Mouse (Mus musculus) bone marrow, adult 2 months (tissue): Measurements from ENCODE around the gene Pitpnm1. TPM values are rescaled to one million over a fixed set of nuclear protein-coding genes. Genes with fewer than 3 reads are reported as not detected.

Experiments
- H3K27ac ChIP-seq: fragments of 200-500 bp; 2 replicates; pipeline ENCODE4 v1.5.1; 2012; ENCODE audit warnings: low read depth, mild to moderate bottlenecking, control low read depth, inconsistent platforms, low read length; ENCODE audit not compliant: control insufficient read depth, poor library complexity, insufficient read depth
- H3K4me1 ChIP-seq: fragments of 200-500 bp; 2 replicates; pipeline ENCODE4 v1.6.1; 2011; ENCODE audit warnings: low read length; ENCODE audit not compliant: control insufficient read depth, insufficient read depth
- H3K4me3 ChIP-seq: fragments of 200-500 bp; replicated peaks from 2 replicates; pipeline ENCODE3; 2011; ENCODE audit warnings: mild to moderate bottlenecking, low read depth, low read length, control low read depth; ENCODE audit not compliant: control insufficient read depth
- CTCF ChIP-seq: fragments of 200-500 bp; IDR thresholded peaks from 2 replicates; pipeline ENCODE4 v1.5.1; 2011; ENCODE audit warnings: low read length, control low read depth; ENCODE audit not compliant: control insufficient read depth, insufficient read depth
- POLR2A ChIP-seq: fragments of 200-500 bp; IDR thresholded peaks from 2 replicates; pipeline ENCODE4 v1.6.1; 2011; ENCODE audit warnings: low read depth, mild to moderate bottlenecking, control low read depth, low read length, borderline replicate concordance; ENCODE audit not compliant: control insufficient read depth
- WGBS: fragments of 180-500 bp; shearing (Covaris S2); methylation state at CpG from one replicate; pipeline ENCODE4 v1.1.7; 2018; 5-methylcytosine and 5-hydroxymethylcytosine counted together
- polyA plus RNA-seq: library from polyadenylated mRNA; stranded (reverse); fragments of >200 nt; gene quantifications from 2 replicates; pipeline ENCODE4 v1.2.4, GENCODE M21; 2011; ENCODE audit warnings: low replicate concordance; ENCODE audit not compliant: missing spikeins, insufficient read depth, insufficient read length

Gene Pitpnm1
- polyA plus RNA-seq, 1 experiment, result 159 TPM

GRCm38 (mm10) chr19:4075531-4075930 lies 24.3 kb upstream of the Pitpnm1 start:
- 86% methylated on average over 1 of the region's 1 CpGs for WGBS
- Histone ChIP-seq H3K4me1 (no peaks in the 10 kb centered on the region; the same call in 1 of the 2 replicates), H3K4me3 (no peak overlapping the region), H3K27ac (no peak overlapping the region)
- TF ChIP-seq POLR2A, result no peak
- TF ChIP-seq CTCF, result no peak

DNA sequence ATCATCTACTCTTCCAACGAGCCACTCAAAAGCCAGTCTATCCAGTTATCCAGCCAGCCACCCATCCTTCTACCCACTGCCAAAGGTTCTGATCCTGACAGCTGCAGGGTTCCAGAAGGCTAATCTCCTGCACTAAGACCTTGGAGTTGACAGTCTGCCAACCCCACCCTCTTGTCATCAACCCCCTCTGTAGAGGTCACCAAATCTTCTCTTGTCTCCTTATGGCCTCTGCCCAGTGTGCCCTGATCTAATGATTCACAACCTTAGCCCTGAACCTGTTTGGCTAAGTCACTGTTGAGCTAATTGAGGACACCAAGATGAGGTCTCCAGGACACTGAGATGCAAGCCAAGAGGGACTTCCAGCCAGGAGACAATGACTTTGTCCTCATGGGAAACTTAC lies 20.2 kb upstream of the Pitpnm1 start:
- Histone ChIP-seq H3K4me1 (no peaks in the 10 kb centered on the region; the same call in 1 of the 2 replicates), H3K27ac (no peak overlapping the region), H3K4me3 (no peak overlapping the region)
- TF ChIP-seq CTCF, result no peak
- no peak for TF ChIP-seq POLR2A
- WGBS, result 63% methylated on average over 1 of the region's 1 CpGs

DNA sequence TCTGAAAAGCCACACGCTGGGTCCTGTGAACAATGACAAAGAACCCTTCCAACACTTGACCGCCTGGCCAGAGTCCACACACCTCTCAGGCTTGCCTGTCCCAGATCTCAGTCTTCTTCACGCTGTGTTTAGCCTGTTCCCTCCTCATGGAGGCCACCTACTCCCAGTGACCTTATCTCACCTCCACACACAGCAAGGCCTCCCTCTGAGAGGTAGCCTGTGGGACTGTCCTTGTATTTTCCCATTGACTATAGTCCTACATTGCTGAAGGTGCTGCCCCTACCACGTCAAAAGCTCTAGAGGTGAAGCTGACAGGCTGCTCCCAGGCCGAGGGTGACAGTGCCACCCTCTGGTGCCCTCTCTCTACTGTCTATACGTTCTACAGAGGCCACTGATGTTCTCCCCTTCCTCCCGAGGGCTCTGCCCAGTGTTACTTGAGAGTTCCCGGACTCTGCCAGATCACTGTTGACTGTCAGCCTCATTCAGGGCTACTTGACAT lies 19.2 kb upstream of the Pitpnm1 start:
- peak; percentile 44 for TF ChIP-seq CTCF
- TF ChIP-seq POLR2A, result no peak
- WGBS, result 41% methylated on average over 8 of the region's 8 CpGs
- H3K4me3 ChIP-seq, result no peak overlapping the region
- no peak overlapping the region; the same call in 1 of the 2 replicates for H3K27ac ChIP-seq
- no peaks in the 10 kb centered on the region; the same call in 1 of the 2 replicates for H3K4me1 ChIP-seq

- Histone ChIP-seq H3K4me1 (no peaks in the 10 kb centered on the region; the same call in 1 of the 2 replicates), H3K4me3 (no peak within 1 kb of the TSS), H3K27ac (no peak within 1 kb of the TSS; the same call in 1 of the 2 replicates)
- no peak for TF ChIP-seq CTCF
- TF ChIP-seq POLR2A, result no peak
- 66% methylated on average over 3 of the region's 3 CpGs for WGBS
Observed at GRCm38 (mm10) chr19:4081394-4081793, 18.4 kb upstream of the Pitpnm1 start, which contains the start of gene Cabp2. TSS of gene Cabp2 (plus strand) at chr19:4081578.

GRCm38 (mm10) chr19:4082219-4082965 lies 17.4 kb upstream of the Pitpnm1 start:
- no peak for TF ChIP-seq CTCF
- no peak for TF ChIP-seq POLR2A
- Histone ChIP-seq H3K4me1 (no peaks in the 10 kb centered on the region; the same call in 1 of the 2 replicates), H3K4me3 (no peak overlapping the region), H3K27ac (no peak overlapping the region)
- WGBS, result 83% methylated on average over 11 of the region's 11 CpGs

DNA sequence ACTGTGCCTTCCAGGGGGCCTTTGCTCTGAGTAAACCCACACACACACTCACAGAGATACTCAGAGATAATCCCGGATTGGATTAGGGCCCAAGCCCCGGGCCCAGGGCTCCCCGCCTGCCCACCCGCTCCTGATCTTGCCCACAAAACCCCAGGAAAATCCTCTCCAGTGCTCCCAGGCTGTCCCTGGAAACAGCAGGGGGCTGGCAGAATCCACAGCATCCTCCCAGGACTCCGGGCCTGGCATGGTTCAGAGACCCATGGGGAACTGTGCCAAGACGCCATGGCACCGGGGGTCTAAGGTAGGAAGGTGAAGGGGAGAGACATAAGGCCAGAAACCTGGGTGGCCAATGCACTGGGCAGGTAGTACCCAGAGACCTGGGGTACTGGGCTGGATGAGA lies 16.5 kb upstream of the Pitpnm1 start:
- Histone ChIP-seq H3K4me3 (no peak overlapping the region), H3K4me1 (no peaks in the 10 kb centered on the region; the same call in 1 of the 2 replicates), H3K27ac (no peak overlapping the region)
- TF ChIP-seq POLR2A, result no peak
- no peak for TF ChIP-seq CTCF
- 88% methylated on average over 7 of the region's 7 CpGs for WGBS

GRCm38 (mm10) chr19:4083826-4084225 lies 16.0 kb upstream of the Pitpnm1 start:
- Histone ChIP-seq H3K4me3 (no peak overlapping the region), H3K4me1 (no peaks in the 10 kb centered on the region; the same call in 1 of the 2 replicates), H3K27ac (no peak overlapping the region)
- TF ChIP-seq CTCF, result no peak
- TF ChIP-seq POLR2A, result no peak
- WGBS, result 61% methylated on average over 8 of the region's 8 CpGs

GRCm38 (mm10) chr19:4084984-4085383 lies 14.8 kb upstream of the Pitpnm1 start:
- TF ChIP-seq CTCF (peak; percentile 20; the same call in 1 of the 2 replicates), POLR2A (no peak)
- H3K27ac ChIP-seq, result no peak overlapping the region
- H3K4me1 ChIP-seq, result no peaks in the 10 kb centered on the region; the same call in 1 of the 2 replicates
- no peak overlapping the region for H3K4me3 ChIP-seq
- 91% methylated on average over 1 of the region's 1 CpGs for WGBS
